Mouse (Mus musculus): ENCODE results near the gene Adamtsl4.

DNA sequence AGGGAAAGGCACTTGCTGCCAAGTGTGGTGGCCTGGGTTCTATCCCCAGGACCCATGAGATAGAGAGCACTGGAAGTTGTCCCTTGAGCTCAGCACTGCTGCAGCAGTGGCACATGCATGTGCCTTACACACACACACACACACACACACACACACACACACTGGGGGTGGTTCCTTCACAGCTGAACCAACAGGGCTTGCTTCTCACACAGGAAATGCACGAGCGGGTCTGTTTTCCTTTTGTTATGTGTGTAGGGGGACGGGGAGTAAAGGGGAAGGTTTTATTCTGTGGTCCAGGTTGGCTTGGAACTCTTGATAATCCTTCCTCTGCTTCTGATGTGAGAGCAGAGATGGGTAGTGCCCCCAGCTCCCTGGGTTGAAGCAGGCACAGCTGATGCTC lies 15.3 kb downstream of the Adamtsl4 start:
- TF ChIP-seq CTCF (IDR thresholded peaks at IDR 0.05; ENCODE audit: borderline replicate concordance, control insufficient read depth, extremely low read depth, insufficient read depth, low read length, poor library complexity), result no peak
- peak; percentile 40; the same call in 1 of the 2 replicates for TF ChIP-seq POLR2A (IDR thresholded peaks at IDR 0.05; ENCODE audit: control insufficient read depth, extremely low read depth, insufficient read depth, low read length, poor library complexity)

Data from thymus, adult 2 months (tissue).